Mouse (Mus musculus) cerebellum, adult 9-10 months (tissue): Measurements from ENCODE around the gene Dnaic1.
A peak's percentile ranks its signal among the peaks of the same experiment; 100 is the strongest.

Experiments
- DNase-seq: peaks from one replicate; pipeline ENCODE4 v3.0.0; 2022

Gene Dnaic1

DNA sequence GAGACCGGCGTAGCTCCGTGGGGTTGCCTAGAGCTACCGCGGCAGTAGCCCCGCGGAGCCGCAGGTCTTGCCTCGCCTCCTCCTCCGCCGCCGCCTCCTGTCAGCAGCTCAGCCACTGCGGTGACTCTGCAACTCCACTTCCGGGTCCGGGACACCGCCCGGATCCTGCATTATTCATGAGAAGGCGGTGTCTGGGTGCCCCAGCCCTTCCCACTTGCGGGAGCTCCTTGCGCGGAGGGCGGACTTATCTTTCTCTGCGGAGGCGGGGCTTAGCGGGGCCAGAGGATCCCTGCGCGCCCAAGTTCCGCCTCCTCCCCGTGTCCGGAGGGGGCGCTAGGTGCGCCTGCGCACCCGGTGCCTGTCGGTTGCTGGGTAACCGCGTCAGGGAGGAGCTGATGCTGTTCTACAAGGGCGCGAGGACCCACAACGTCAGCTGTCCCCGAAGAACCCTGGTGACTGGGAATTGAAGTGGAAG lies at the start of gene Dnaic1, which contains the start of gene Fam219a:
Gene Dnaic1 (plus strand): TSS at position 365 of the 475 bp plus-strand sequence.
Gene Fam219a (minus strand): TSS at position 128 of the 475 bp plus-strand sequence.
- peak; percentile 99 for DNase-seq

DNA sequence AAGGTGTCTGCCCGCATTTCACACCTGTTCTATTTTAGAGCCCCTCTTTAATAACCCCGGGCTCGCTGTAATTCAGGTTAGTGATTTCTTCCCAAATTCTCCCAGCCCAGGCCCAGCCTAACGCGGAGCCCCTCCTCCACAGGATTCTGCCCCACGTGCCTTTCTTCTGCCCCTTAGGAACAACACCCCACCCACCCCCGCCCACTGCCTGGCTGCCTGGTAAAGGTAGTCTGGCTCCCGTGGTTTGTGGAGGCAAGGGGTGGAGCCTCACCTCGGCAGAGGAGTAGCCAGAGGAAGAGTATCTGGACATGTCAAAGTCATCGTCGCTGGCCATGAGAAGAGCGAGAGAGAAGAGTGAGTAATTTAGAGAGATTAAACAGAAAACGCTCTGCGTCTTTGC lies 48.9 kb upstream of the Dnaic1 start:
- no peak for DNase-seq

DNA sequence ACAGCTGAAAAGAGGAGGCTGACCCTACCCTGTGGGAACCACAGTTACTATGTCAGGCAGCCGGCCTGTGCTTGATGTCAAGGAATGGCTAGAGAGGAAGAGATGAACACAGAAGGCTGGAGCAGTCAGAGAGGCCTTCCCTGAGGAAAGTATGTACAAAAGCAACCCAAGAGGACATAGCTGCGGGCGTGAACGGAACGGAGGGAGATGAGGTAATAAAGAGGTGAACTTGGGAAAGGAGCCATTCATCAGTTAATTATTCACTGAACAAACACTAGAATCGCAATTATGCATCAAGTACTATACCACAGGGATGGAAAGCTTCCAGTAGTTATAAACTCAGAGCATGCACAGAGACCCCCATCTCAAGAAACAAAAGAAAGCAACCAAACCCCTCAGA lies 47.4 kb upstream of the Dnaic1 start:
- no peak for DNase-seq

DNA sequence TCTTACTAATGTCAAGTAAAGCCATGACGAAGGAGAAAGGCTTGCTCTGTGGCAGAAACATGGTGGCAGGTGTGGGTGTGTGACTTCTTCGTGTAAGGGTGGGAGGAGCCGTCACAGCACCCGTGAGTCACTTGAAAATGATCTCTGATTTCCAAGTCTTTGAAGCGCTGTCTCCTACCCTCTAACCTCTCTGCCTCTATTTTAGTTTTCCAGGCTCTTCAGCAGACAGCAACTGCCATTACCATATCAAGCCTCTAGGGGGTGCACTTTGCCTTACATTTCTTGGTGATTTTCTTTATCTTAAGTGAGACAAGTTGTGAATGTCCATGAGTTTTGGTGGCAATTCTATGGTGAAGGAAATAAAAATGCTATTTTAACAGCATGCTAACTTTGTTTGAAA lies 46.8 kb upstream of the Dnaic1 start:
- DNase-seq: peak; percentile 77

DNA sequence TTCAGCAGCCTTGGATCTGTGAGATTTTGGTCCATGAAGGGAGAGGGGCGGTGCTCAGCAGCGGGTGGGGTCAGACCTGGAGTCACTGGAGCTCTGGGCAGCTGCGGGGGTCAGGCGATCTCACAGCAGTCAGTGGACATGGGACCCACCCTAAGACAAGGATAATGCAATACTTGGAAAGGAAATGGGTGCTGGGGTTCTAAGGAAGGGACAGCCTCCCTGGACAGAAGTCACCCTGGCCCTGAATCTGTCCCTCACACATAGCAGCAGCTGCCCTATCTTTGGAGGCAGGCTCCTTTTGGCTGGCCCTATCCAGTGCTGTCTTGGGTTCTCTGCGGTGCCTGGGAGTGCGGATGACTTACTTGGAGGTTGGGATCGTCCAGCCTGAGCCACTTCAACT lies 45.7 kb upstream of the Dnaic1 start:
- DNase-seq: no peak

DNA sequence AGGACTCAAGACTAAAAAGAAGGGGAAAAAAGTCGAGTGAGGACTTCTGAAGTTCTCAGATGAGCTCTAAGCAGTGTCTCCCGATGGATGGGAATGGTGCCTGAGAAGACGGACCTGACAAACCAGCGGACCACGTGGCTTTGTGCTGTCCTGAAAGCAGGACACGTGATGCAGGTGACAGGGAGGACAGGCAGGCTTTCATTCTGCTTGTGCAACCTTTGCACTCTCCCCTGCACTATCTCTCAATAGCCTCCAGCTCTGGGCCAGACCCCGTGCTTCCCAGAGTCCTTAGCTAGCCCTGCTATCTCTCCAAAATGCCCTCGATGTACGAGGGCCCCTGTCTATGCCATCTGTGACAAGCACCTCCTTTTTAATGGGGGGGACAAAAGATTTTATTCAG lies 44.7 kb upstream of the Dnaic1 start:
- no peak for DNase-seq

DNA sequence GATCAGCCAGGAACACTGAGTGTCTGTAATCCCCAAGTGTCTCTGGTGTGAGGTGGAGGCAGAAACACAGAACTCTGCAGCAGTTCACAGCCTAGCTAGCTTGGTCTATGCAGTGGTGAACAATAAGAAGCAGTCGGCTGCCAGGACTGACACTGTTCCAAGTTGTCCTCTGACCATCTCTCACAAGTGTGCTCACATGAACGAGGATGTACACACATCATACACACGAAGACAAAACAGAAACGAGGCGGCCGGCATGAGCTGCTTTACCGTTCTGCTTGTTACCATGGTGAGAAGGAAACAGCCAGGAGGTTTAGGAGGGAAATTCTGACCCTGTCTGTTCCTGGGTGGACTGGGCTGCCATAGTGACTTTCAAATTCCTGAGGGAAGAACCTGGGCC lies 43.0 kb upstream of the Dnaic1 start:
- DNase-seq: no peak

DNA sequence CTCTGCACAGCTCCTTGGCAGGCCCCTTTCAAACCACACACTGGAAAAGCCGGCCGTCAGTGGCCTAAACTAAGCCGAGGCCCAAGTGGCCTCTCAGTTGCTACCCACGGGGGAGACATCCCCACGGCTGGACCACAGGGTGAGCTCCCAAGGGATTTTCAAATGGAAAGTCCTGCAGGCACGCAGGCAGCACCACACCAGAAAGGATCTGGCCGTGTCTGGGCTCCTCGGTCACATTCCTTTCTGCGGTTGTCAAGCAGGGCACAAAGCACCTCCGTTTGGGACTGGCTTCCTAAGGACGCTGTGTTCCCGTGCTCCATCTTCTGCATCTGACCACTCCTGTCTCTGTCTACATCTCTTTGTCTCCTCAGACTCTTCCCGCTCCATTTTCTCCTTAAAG lies 42.5 kb upstream of the Dnaic1 start:
- DNase-seq: no peak

DNA sequence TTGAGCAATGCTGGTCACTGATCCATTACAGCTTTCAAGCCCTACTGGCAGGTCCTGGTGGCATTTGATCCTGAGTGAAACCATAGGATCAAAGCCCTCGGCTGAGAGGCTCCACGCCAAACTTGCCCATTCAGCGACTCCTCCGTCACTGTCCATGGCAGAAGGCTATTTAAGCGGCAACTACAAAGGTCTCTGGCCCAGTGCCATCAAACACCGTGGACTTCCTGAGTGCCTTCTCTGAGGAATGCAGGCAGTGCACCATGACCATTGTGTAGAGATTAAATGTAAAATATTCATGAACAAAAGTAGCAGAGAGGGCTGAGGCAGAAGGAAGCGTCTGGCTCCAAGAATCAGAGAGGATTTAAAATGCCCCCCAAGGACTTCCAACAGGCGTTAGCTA lies 41.6 kb upstream of the Dnaic1 start:
- peak; percentile 70 for DNase-seq

DNA sequence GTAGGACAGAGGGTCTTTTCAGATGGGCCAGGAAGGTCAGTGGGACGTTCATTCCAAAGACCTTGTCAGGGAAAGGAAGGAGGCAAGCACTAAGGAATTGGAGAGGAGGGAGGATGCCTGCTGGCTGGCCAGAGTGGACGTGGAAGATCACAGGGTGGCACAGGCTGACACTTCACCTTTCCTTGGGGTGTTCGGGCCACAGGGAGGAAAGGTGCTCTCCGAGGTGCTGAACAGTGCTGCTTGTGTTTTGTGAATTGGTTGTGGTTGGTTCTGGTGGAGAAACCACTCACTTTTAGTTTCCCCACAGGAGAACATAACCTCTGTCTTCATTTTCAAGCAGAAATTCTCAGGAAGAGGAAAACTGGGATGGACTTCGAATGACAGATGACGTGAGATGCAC lies 37.2 kb upstream of the Dnaic1 start:
- no peak for DNase-seq

DNA sequence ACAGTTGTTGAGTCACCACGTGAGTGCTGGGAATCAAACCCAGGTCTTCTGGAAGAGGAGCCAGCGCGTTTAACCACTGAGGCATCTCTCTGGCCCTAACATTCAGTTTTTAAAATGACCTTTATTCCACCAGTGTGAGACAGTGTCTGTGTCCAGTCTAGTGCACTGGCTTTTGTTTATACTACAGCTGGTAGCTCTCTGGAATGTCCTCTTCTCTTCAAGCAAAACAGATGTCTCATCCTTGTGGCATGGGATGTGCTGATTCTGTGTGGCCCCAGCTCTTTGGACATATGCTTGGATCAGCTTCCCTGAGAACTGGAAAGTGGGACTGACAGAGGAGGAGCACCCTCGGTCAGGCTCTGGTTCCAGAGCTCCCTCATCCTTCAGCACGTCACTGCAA lies 34.7 kb upstream of the Dnaic1 start:
- no peak for DNase-seq

DNA sequence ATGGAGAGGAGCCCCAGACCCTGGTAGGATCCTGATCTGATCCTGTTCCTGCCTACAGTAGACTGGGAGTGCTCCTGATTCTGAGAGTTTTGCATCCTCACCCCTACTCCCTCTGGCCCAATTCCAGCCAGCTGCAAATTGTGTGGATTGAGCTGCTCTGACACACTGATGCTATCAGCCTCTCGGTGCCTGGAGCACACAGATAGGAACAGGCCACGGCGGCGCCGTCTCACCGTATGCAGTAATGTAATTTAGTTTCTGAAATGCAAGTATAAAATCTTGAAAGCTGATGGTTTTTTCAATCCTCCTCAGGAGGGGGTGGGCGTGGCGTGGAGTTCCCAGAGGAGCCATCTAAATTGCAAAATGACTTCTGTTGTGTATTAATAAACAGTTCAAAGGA lies 27.4 kb upstream of the Dnaic1 start:
- DNase-seq: no peak

DNA sequence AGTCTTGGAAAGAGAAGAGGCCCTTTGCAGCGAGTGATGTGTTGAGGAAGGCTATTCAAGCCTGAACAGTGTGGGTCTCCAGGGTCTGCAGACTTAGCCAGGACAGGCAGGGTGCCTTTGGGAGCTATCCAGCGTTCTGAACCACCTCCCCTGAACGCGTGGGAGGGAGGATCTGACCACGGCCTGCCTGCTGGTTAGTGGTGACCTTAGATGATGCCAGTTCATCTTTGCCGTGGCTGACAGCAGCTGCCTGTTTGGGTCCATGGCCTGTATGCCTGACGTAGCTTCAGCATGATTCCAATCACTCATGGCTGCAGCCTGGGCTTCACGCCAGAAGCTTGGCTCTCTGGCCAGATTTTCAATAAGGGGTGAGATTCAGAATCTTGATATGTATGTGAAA lies 23.6 kb upstream of the Dnaic1 start:
- peak; percentile 71 for DNase-seq

DNA sequence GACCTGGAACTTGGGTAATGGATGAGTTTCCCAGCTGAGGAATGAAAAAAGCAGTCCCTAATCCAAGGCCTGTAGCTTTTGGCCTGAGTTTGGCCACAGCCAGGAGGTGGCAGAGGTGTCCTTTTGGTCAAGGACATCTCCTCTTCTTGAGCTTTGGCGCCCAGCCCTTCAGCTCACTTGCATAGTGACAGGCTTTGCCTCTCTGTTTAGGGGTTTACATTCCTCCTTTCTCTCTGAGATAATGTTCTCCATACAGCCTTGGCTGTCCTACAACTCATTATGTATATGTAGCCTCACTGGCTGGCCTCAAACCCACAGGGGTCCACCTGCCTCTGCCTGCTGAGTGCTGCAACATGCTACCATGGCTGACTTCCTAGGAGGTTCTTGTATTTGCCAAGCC lies 22.5 kb upstream of the Dnaic1 start:
- DNase-seq: no peak

DNA sequence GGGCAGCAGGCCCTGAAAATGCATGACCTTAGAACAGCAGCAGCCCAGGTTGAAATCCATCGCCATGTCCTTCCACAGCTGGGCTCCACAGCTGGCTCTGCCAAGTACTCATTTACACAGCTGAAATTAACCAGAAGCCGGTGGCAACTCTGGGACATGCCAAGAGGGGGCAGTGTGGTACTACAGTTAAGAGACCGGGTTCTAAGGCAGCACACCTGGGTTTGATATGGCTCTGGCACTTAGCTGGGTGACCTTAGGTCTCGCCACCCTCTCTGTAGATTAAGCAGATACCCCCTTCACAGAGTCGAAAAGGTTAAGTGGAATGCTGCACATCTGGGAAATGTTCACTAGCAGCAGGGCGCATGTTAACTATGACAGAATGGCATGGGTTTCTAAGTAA lies 17.0 kb upstream of the Dnaic1 start:
- DNase-seq: peak; percentile 76

DNA sequence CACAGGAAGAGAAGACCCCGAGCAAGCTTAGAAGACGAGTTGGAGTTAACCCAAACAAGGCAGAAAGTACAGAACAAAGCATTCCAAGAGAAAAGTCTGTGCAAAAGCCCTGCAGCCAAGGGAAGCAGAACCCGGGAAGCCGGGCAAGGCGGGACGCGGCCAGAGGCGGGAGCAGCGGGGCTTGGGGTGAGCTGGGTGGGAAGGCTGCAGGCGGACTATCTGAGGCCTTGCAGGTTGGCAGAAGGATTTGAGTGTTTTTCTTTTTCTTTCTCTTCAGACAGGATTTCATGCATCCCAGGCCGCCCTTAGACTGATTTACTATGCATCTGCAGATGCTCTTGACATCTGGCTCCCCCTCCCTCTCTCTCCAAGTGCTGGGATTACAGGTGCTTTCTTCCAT lies 16.5 kb upstream of the Dnaic1 start:
- DNase-seq: no peak

DNA sequence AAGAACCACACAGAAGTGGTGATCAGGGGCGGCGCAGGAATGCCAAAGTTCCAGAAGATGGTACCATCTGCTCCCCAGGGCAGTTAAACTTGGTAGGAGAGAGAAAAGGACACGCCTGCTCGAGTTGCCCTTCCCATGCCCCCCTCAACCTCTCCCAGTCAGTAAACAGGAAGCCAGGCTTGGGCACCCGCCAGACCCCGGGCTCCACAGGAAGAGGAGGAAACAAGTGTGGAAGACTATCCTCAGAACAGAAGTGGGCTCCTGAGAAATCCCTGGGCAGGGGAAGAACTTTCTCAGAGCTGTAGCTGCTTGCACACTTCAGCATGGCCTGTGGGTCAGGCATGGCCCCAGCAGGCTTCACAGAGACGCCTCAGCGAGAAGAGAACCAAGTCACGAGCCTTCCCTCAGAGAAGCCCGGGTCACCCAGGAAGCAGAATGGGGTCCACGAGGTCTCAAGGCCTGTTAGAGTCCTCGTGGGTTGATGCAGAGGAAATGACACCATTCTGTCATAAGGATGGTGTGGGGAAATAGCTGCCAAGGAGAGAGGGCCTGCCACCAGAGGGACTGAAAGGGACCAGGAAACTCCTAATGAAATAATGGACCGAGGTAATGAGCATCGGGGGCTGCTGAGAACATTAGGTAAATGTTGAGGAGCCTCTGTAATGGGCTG lies 14.4 kb upstream of the Dnaic1 start:
- DNase-seq: no peak

DNA sequence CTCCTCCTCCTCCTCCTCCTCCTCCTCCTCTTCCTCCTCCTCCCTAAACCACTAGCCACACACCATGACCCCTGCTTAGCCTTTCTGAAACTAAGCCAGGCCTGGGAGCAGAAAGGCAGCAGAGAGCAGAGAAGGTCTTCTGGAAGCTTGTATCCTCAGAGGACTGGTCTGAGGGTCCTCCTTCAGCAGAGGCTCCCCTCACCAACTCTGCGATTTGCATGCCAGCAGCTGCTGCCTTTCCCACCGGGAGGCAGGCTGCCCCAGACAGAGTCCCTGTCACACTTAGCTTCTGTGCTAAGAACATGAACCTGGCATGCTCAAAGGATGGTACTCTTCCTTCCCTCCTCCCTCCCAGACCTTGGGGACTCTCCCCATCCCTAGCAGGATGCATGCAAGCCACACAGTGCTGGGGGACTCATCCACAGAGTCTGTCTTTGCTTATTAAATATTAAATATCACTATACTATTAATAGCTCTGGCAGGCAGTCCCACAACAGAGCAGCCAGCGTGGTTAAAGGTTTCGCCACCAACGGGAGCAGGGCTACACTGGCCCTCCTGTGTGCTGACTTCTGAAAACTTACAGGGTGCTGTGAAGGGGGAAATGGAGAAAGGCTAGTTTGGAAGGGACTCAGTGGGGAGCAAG lies 13.1 kb upstream of the Dnaic1 start:
- no peak for DNase-seq

DNA sequence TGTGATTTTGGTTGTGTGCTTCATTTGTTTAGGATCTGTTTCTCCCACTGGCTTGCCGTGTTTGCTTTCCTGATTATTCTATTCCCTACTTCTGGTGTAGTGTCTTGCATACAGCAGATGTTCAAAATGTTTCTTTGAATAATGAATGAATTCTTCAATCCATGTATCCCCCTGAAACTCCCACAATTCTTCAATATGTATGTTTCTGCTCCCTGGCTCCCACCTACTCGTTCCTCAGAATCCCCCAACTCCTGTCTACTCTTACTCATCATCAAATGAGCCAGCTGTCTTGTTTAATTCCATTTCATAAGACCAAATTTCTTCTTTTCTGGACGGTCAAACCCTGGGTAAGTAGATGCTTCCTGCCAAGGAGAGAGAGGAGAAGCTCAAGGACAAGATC lies 12.5 kb upstream of the Dnaic1 start:
- DNase-seq: no peak

DNA sequence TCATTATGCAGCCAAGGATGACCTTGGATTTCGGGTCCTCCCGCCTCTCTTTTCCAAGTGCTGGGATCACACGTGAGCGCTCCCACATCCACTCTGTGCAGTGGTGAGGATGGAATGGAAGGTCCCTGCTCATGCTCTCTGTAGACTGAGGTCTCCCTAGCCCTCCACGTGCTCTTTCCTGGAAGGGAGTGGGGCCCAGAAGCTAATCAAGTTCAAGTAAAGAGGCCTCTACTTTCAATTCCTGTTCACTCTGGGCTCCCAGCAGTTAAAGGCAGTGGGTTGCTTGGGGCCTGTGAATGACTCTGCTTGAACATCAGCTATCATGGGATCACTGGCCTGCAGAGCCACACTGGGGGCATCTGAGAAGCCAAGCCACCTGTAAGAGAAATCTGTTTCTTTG lies 6.3 kb upstream of the Dnaic1 start:
- no peak for DNase-seq

DNA sequence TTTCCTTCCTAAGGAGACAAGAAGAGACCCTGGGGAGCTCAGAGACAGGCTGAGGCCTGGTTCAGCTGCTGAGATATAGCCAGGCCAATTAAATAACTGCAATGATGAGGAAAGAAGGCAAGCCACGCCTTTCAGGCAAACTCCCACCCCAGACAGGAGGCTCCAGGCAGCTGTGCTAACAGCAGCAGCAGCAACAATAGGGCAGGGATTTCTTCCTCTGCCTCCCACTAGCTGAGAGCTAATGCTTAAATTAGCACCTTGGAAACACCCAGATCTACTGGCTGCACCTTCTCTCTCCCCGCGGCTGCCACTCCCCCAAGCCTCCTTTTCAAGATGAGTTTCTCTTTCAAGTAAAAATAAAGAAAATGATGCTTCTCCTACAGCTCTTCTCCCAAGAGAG lies 3.5 kb upstream of the Dnaic1 start:
- peak; percentile 21 for DNase-seq

DNA sequence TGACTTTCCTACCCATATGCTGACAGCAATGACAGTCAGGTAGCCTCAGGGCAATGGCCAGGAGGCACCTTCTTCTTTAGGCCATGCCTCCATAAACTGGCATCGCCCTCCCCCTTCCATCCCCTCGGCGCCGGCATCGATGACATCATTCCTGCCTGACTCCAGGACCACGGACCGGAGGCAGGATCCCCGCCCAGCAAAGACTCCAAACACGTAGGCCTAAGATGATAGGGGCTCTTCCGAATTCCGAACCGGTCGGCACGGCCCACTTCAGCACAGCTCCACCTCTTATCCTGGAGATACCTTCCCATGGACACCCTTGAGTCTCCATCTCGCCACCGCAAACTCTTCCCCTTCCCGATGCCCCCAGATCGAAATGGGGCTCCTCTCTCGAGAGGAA lies 1.3 kb upstream of the Dnaic1 start:
- DNase-seq: peak; percentile 81

DNA sequence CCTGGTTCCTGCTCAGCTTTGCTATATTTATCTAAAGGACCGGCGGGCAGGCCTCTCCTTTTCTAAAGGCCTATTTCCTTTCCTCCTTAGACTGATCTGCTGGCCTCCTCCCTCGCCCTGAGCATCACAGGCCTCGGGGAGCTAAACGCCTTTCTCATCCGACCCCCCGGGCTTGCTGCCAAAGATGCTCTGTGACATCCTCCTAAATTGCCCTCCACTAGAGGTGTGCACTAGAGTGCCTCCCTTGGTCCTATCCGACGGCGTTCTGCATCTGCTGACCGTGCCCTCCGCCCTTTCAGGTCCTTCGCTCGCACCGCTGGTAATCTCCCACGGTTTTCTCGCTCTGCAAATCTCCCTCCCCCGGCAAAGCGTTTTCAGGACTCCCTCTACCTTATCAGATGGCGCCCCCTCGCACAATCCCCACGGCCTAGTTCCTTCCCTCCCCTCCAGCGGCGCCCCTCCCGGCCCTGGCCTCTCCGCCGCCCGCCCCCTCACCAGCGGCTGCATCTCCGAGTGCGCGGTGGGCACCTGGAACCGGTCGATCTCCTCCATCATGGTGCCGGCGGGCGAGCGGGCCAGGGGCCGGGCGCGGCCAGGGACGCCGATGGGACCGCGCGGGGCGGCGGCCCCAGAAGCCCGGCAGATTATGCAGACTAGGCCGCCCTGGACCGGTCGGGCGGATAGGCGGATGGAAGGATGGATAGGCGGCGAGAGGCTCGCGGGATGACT lies 729 bp upstream of the Dnaic1 start:
- peak; percentile 77 for DNase-seq

DNA sequence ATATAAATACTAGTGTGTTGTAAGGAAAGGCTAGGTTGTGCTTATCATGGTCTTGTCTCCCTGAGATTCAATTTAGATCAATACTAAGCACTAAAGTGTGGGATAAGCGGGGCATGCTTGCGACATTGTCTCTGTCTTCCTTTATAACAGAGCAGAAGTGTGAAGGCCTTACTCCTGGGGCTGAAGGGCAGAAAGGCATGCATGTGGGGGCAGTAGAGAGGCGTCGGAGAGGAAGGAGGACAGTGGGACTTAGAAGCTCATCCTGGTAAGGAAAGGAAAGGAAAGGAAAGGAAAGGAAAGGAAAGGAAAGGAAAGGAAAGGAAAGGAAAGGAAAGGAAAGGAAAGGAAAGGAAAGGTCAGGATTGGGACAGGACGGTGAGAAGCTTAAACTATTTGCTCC lies 1.9 kb downstream of the Dnaic1 start:
- no peak for DNase-seq
